Mouse (Mus musculus): Measurements from ENCODE around the gene Cyth1. TPM values are rescaled to one million over a fixed set of nuclear protein-coding genes. Genes with fewer than 3 reads are reported as not detected.

Cyth1 gene
- total and polyA plus RNA-seq, 3 experiments = 49.7 to 108 (median 79.7) TPM

- no peak for TF ChIP-seq ELF1 (IDR thresholded peaks at IDR 0.05; ENCODE audit: low read depth, low read length)
- TF ChIP-seq E2F4 (IDR thresholded peaks at IDR 0.05; ENCODE audit: insufficient replicate concordance, low read depth, low read length) = no peak
- TF ChIP-seq MAFK (IDR thresholded peaks at IDR 0.05; ENCODE audit: insufficient replicate concordance, low read length) = peak; percentile 28; the same call in 1 of the 2 replicates
- peak; percentile 90 for TF ChIP-seq UBTF (IDR thresholded peaks at IDR 0.05; ENCODE audit: low read depth, low read length)
- TF ChIP-seq ZMIZ1 (IDR thresholded peaks at IDR 0.05; ENCODE audit: low read depth, low read length) = no peak
- TF ChIP-seq MEF2A (IDR thresholded peaks at IDR 0.05; ENCODE audit: borderline replicate concordance, low read depth, low read length) = peak; percentile 93
- no peak for TF ChIP-seq ZNF384 (IDR thresholded peaks at IDR 0.05; ENCODE audit: low read depth, low read length)
- TF ChIP-seq TBP (conservative IDR thresholded peaks at IDR 0.05; ENCODE audit: low read depth, low read length) = peak; percentile 66; the same call in 1 of the 2 replicates
- peak; percentile 63 for TF ChIP-seq JUN (IDR thresholded peaks at IDR 0.05; ENCODE audit: insufficient read depth, low read depth, low read length)
- TF ChIP-seq ZKSCAN1 (IDR thresholded peaks at IDR 0.05; ENCODE audit: borderline replicate concordance, low read depth, low read length) = no peak
- peak; percentile 61 for TF ChIP-seq BHLHE40 (IDR thresholded peaks at IDR 0.05; ENCODE audit: low read depth, low read length)
- TF ChIP-seq CHD1 (IDR thresholded peaks at IDR 0.05; ENCODE audit: low read depth, low read length) = no peak
- TF ChIP-seq RAD21 (IDR thresholded peaks at IDR 0.05; ENCODE audit: low read depth, low read length) = no peak; the same call in 1 of the 2 replicates
- TF ChIP-seq MXI1 (IDR thresholded peaks at IDR 0.05; ENCODE audit: low read depth, low read length) = peak; percentile 51; the same call in 1 of the 2 replicates
- TF ChIP-seq JUND (conservative IDR thresholded peaks at IDR 0.05; ENCODE audit: low read depth, low read length) = peak; percentile 28; the same call in 1 of the 2 replicates
- peak; percentile 33; the same call in 1 of the 2 replicates for TF ChIP-seq MAX (IDR thresholded peaks at IDR 0.05; ENCODE audit: low read length)
- TF ChIP-seq RCOR1 (conservative IDR thresholded peaks at IDR 0.05; ENCODE audit: low read depth, low read length) = 0 out of 2 replicates have a peak, but pooled peaks have one; percentile 53
Measured at GRCm38 (mm10) chr11:118203469-118203868, 44.9 kb downstream of the Cyth1 start (continued).

GRCm38 (mm10) chr11:118202410-118203233, 45.8 kb downstream of the Cyth1 start:
- Histone ChIP-seq H3K4me1 (ENCODE audit: control insufficient read depth in 1 of 2, insufficient read depth in 2 of 2) (peaks cover 67 to 100% of the 10 kb centered on the region in 2 experiments), H3K27ac (ENCODE audit: insufficient read depth, low read depth) (peak overlapping the region; percentile 58)

More at GRCm38 (mm10) chr11:118202410-118203233, 45.8 kb downstream of the Cyth1 start:
- Histone ChIP-seq H3K4me2 (ENCODE audit: insufficient read depth, low read depth, poor library complexity, severe bottlenecking) (no peak overlapping the region), H3K36me3 (replicated peaks in 1 of 2; ENCODE audit: control insufficient read depth in 1 of 2, insufficient read depth in 1 of 2, low read length in 1 of 2) (peaks cover 42 to 96% of the 10 kb centered on the region in 2 experiments), H3K4me3 (replicated peaks in 1 of 3; ENCODE audit: low read depth in 2 of 3, low read length in 2 of 3, poor library complexity in 1 of 3) (peak overlapping the region in 2 of 3 experiments; percentile 9 to 43), H3K9ac (ENCODE audit: insufficient read depth, low read depth) (no peak overlapping the region), H3K79me2 (replicated peaks; ENCODE audit: control insufficient read depth, extremely low read depth, insufficient read depth, poor library complexity, severe bottlenecking) (peaks cover 93% of the 10 kb centered on the region), H3K27me3 (replicated peaks) (no peaks in the 10 kb centered on the region), H3K9me3 (replicated peaks; ENCODE audit: low read length) (no peaks in the 10 kb centered on the region)
- DNase-seq (ENCODE audit: extremely low read depth) = peak; percentile 63
- in situ Hi-C loops (cut with MboI; ENCODE audit: low pct_ligation_motif_present, low pct_unique_long_range_greater_than_20kb, low sequenced_read_pairs) = loop anchor here (5.0 kb wide), 1 partner anchor 45 kb away; no protein-coding TSS in a partner anchor
- dilution Hi-C loops (cut with MboI; ENCODE audit: extremely low pct_ligation_motif_present, extremely low pct_unique_long_range_greater_than_20kb, low sequenced_read_pairs) = no loop called here
- no peak for TF ChIP-seq JUN (IDR thresholded peaks at IDR 0.05; ENCODE audit: insufficient read depth, low read depth, low read length)
- TF ChIP-seq ZKSCAN1 (IDR thresholded peaks at IDR 0.05; ENCODE audit: borderline replicate concordance, low read depth, low read length) = no peak
- TF ChIP-seq USF1 (IDR thresholded peaks at IDR 0.05; ENCODE audit: low read depth, low read length) = no peak
- no peak for TF ChIP-seq ZC3H11A (IDR thresholded peaks at IDR 0.05; ENCODE audit: low read depth, low read length)
- TF ChIP-seq IRF4 (IDR thresholded peaks at IDR 0.05; ENCODE audit: low read depth, low read length) = no peak
- no peak for TF ChIP-seq ZNF384 (IDR thresholded peaks at IDR 0.05; ENCODE audit: low read depth, low read length)
- no peak for TF ChIP-seq TBP (conservative IDR thresholded peaks at IDR 0.05; ENCODE audit: low read depth, low read length)
- TF ChIP-seq KAT2A (IDR thresholded peaks at IDR 0.05; ENCODE audit: insufficient replicate concordance, low read length) = no peak
- TF ChIP-seq SMC3 (IDR thresholded peaks at IDR 0.05; ENCODE audit: low read depth, low read length) = no peak
